Mouse (Mus musculus) kidney, postnatal 0 days (tissue): Measurements from ENCODE around the gene Tax1bp1. TPM values are rescaled to one million over a fixed set of nuclear protein-coding genes. Genes with fewer than 3 reads are reported as not detected.
A peak's percentile ranks its signal among the peaks of the same experiment; 100 is the strongest.

ENCODE experiments used
- ATAC-seq: fragments of 200-750 bp; cut with Nextera tagmentation; replicated peaks from 2 replicates; pipeline ENCODE4 v1.8.0; 2017; ENCODE audit warnings: low read depth, moderate number of reproducible peaks, moderate TSS enrichment, moderate library complexity; ENCODE audit not compliant: low FRiP score
- DNase-seq: peaks from one replicate; pipeline ENCODE4 v3.0.0-alpha.2; 2016; ENCODE audit warnings: low spot score
- H3K27ac ChIP-seq: fragments of 300-500 bp; sonication (generic); 2 replicates; pipeline ENCODE4 v1.5.1; 2014; ENCODE audit warnings: mild to moderate bottlenecking
- H3K27me3 ChIP-seq: fragments of 300-500 bp; sonication (generic); 2 replicates; pipeline ENCODE4 v1.6.1; 2014; ENCODE audit warnings: low read length, mixed read lengths; ENCODE audit not compliant: insufficient read depth
- H3K36me3 ChIP-seq: fragments of 300-500 bp; sonication (generic); 2 replicates; pipeline ENCODE4 v1.6.1; 2014; ENCODE audit warnings: low read length, mixed read lengths; ENCODE audit not compliant: insufficient read depth
- H3K4me1 ChIP-seq: fragments of 300-500 bp; sonication (generic); replicated peaks from 2 replicates; pipeline ENCODE4 v1.6.1; 2014; ENCODE audit warnings: antibody characterized with exemption, low read length, mixed read lengths; ENCODE audit not compliant: insufficient read depth
- H3K4me2 ChIP-seq: fragments of 300-500 bp; sonication (generic); 2 replicates; pipeline ENCODE4 v1.6.1; 2014; ENCODE audit warnings: mild to moderate bottlenecking, low read length, moderate library complexity, mixed read lengths
- H3K4me3 ChIP-seq: fragments of 300-500 bp; sonication (generic); replicated peaks from 2 replicates; pipeline ENCODE4 v1.5.1; 2014; ENCODE audit warnings: low read depth, low read length
- H3K9ac ChIP-seq: fragments of 300-500 bp; sonication (generic); 2 replicates; pipeline ENCODE4 v1.6.1; 2014; ENCODE audit warnings: low read depth, low read length
- H3K9me3 ChIP-seq: fragments of 300-500 bp; sonication (generic); replicated peaks from 2 replicates; pipeline ENCODE4 v1.6.1; 2016; ENCODE audit warnings: low read length, inconsistent platforms, mixed read lengths
- CTCF ChIP-seq: IDR thresholded peaks from 2 replicates; pipeline ENCODE4 v1.5.1; 2016; ENCODE audit warnings: antibody characterized with exemption, low read depth, mild to moderate bottlenecking, moderate library complexity
- WGBS: fragments of 180-500 bp; shearing (Covaris S2); extraction: QIAGEN DNeasy Blood & Tissue Kit; methylation state at CpG from one replicate; pipeline ENCODE4 v1.1.7; 2014; 5-methylcytosine and 5-hydroxymethylcytosine counted together
- polyA plus RNA-seq: library from polyadenylated mRNA; unstranded; fragments of >200 nt; fragmentation: Nextera tagmentation; extraction: Ambion mirVana; gene quantifications from 2 replicates; pipeline ENCODE4 v1.2.1, GENCODE M21; 2015

Tax1bp1 gene
- polyA plus RNA-seq, 1 experiment from 2014 or later: 188 TPM

DNA sequence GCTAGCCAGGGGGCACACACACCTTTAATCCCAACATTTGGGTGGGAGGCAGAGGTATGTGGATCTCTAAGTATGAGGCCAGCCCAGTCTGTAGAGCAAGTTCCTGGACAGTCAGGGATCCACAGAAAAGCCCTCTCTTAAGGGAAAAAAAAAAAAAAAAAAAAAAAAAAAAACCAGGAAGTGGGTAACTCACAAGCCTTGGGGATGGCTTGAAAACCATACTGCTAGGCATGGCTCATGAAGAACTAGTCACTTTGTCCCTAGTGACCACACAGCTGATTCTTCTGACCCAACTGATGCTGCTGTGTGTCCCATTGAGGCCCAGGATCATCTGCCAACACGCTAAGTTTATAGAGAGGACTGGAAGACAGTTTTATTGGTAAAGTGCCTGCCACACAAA is 14.5 kb upstream of the Tax1bp1 start:
- ATAC-seq: no peak
- Histone ChIP-seq H3K9ac (no peak overlapping the region), H3K4me3 (no peak overlapping the region), H3K4me2 (no peak overlapping the region), H3K36me3 (no peaks in the 10 kb centered on the region), H3K4me1 (no peaks in the 10 kb centered on the region), H3K27me3 (no peaks in the 10 kb centered on the region), H3K9me3 (no peaks in the 10 kb centered on the region), H3K27ac (no peak overlapping the region)
- TF ChIP-seq CTCF: no peak
- WGBS: 86% methylated on average over 1 of the region's 1 CpGs
- DNase-seq: no peak

GRCm38 (mm10) chr6:52699899-52700298 is 13.6 kb upstream of the Tax1bp1 start:
- Histone ChIP-seq H3K4me3 (no peak overlapping the region), H3K4me1 (no peaks in the 10 kb centered on the region), H3K27me3 (no peaks in the 10 kb centered on the region), H3K4me2 (no peak overlapping the region), H3K9me3 (no peaks in the 10 kb centered on the region), H3K27ac (no peak overlapping the region), H3K9ac (no peak overlapping the region), H3K36me3 (no peaks in the 10 kb centered on the region)
- no peak for ATAC-seq
- WGBS: 73% methylated on average over 4 of the region's 4 CpGs
- no peak for TF ChIP-seq CTCF
- no peak for DNase-seq

- ATAC-seq: no peak
- DNase-seq: no peak
- Histone ChIP-seq H3K4me1 (no peaks in the 10 kb centered on the region), H3K4me3 (no peak overlapping the region), H3K27ac (no peak overlapping the region), H3K27me3 (no peaks in the 10 kb centered on the region), H3K9me3 (no peaks in the 10 kb centered on the region), H3K4me2 (no peak overlapping the region), H3K36me3 (no peaks in the 10 kb centered on the region), H3K9ac (no peak overlapping the region)
- TF ChIP-seq CTCF: no peak
- WGBS: 79% methylated on average over 2 of the region's 2 CpGs
Measured at GRCm38 (mm10) chr6:52703263-52703662, 10.3 kb upstream of the Tax1bp1 start.

DNA sequence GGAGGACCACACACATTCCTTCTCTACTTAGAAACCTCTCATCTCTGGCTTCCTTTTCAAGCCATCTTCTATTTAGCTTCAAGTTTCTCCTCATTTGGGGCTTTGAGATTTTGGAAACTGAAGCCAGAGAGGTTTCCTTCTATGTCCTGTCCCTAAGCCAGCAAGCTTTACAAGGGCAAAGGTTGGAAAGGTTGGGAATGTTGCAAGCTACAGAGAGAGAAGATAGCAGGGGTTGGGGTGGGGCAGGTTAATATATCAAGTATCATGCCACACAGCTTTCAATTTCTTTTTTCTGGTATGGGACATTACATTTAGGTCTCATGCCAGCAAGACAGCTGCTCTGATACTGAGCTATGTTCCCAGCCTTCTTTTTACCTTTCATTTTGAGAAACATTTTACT is 8.2 kb upstream of the Tax1bp1 start:
- Histone ChIP-seq H3K4me1 (no peaks in the 10 kb centered on the region), H3K4me3 (no peak overlapping the region), H3K27ac (no peak overlapping the region), H3K36me3 (no peaks in the 10 kb centered on the region), H3K9ac (no peak overlapping the region), H3K9me3 (no peaks in the 10 kb centered on the region), H3K27me3 (no peaks in the 10 kb centered on the region), H3K4me2 (no peak overlapping the region)
- DNase-seq (no peak), ATAC-seq (no peak)
- TF ChIP-seq CTCF: no peak

- Histone ChIP-seq H3K4me3 (no peak overlapping the region), H3K9me3 (no peaks in the 10 kb centered on the region), H3K27ac (no peak overlapping the region), H3K27me3 (no peaks in the 10 kb centered on the region), H3K36me3 (no peaks in the 10 kb centered on the region), H3K9ac (no peak overlapping the region), H3K4me2 (no peak overlapping the region), H3K4me1 (no peaks in the 10 kb centered on the region)
- no peak for DNase-seq
- 85% methylated on average over 5 of the region's 5 CpGs for WGBS
- no peak for TF ChIP-seq CTCF
- no peak for ATAC-seq
Measured at GRCm38 (mm10) chr6:52707815-52708214, 5.7 kb upstream of the Tax1bp1 start.

DNA sequence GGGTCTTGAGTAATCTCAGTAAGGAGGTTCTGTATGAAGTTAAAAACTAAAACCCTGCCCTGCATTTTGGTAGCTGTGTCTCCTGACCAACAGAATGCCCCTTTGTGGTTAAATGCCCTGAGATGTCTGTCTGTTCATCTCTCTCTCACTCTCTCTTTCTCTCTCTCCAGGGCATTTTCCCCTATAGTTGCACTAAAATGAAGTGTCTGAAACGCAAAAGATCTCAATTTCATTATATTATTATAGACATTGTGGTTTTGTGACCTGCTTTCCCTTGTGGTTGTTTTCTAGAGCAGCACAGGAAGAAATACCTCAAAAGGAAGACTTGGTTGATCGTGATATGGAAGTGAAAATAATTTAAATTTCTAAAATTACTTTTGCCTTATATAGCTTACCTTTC is 966 bp upstream of the Tax1bp1 start:
- H3K36me3 ChIP-seq: no peaks in the 10 kb centered on the region
- H3K4me1 ChIP-seq: peaks cover 3% of the 10 kb centered on the region; the same call in 1 of the 2 replicates
- H3K9ac ChIP-seq: no peak overlapping the region
- no peaks in the 10 kb centered on the region for H3K9me3 ChIP-seq
- no peak for ATAC-seq
- H3K4me3 ChIP-seq: no peak overlapping the region
- no peak for TF ChIP-seq CTCF
- no peak overlapping the region for H3K27ac ChIP-seq
- WGBS: 77% methylated on average over 2 of the region's 2 CpGs
- H3K4me2 ChIP-seq: no peak overlapping the region
- DNase-seq: no peak
- no peaks in the 10 kb centered on the region for H3K27me3 ChIP-seq

DNA sequence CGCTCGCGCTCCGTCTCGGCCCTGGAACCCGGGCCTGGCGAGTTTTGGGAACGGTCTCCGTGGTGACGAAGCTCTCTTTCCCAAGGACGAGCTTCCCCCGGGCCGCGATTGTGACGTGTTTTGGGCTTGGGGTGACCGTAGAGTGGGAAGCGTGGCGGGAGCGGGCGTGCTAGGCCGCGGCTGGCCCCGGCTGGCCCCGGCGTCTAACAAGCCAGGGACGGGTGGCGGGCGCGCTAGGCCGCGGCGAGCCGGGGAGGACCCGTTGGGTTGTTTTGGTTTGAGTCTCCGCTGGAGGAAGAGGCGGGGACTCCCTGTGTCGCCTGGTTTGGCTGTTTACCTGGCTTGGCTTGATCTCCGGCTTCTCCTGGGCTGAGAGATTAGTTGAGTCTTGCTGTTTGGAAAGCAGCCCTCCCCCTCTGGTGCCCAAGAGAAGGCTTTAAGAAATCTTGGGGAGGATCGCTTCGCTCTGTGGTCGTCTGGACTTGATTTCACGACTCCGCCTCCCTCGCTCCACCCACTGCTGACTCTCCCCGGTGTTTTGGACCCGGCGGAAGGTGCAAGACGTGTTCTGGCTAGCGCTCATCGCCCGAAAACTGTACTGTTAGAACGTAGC is 474 bp downstream of the Tax1bp1 start:
- Histone ChIP-seq H3K4me2 (peak overlapping the region; percentile 69), H3K36me3 (no peaks in the 10 kb centered on the region), H3K27me3 (no peaks in the 10 kb centered on the region), H3K4me3 (peak overlapping the region; percentile 98), H3K9ac (peak overlapping the region; percentile 97), H3K4me1 (peaks cover 5% of the 10 kb centered on the region; the same call in 1 of the 2 replicates), H3K9me3 (no peaks in the 10 kb centered on the region), H3K27ac (peak overlapping the region; percentile 97)
- WGBS: under 1% methylated on average over 52 of the region's 52 CpGs
- ATAC-seq (peak; percentile 85), DNase-seq (peak; percentile 91)
- TF ChIP-seq CTCF: no peak
